In the genomic region with DNA sequence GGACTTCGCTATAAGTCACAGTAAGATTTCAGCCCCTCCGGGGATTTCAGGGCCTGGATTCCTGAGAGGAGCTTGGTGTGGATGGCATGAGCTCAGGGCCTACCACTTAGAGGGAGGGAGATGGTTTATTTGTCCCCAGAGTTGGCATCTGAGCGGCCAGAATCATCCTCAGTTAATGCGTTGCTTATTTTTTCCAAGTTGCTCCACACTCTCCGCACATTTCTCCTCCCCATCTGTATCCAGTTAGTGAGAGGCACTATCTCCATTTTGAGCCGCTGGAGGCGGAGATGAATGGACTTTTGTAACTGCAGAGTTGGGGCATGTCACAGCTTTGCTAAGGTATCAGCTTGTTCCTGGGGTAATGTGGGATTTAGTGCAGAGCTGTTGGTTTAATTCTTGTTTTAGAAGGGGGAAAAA, we compare ENCODE assay signal across 8 mouse cellular contexts. TPM values are rescaled to one million over a fixed set of nuclear protein-coding genes. Genes with fewer than 3 reads are reported as not detected.
A peak's percentile ranks its signal among the peaks of the same experiment; 100 is the strongest.
DNase-seq lines count a peak whose midpoint lies in the region; ATAC-seq and TF ChIP-seq lines count a peak whose summit lies in the region.

No protein-coding gene starts in this region.

- no peak for DNase-seq in kidney, postnatal 0 days (ENCODE audit: low spot score)
- no peak for DNase-seq in kidney, adult 18-20 months
- no peak for DNase-seq in hindbrain, embryonic 14.5 days (ENCODE audit: low spot score)
- no peak for DNase-seq in gastrocnemius, postnatal 36 days
- no peak for DNase-seq in layer of hippocampus, adult 18-20 months (ENCODE audit: low spot score in 2 of 2)
- no peak for DNase-seq in left cerebral cortex, postnatal 10 days (ENCODE audit: extremely low spot score in 1 of 2, low spot score in 2 of 2)

- H3K9me3 ChIP-seq in kidney, postnatal 0 days (replicated peaks; ENCODE audit: low read length): no peaks in the 10 kb centered on the region
- H3K9me3 ChIP-seq in hindbrain, embryonic 14.5 days (ENCODE audit: control insufficient read depth, low read length): no peaks in the 10 kb centered on the region
- no peaks in the 10 kb centered on the region for H3K9me3 ChIP-seq in midbrain, embryonic 16.5 days (replicated peaks; ENCODE audit: control insufficient read depth, low read length, poor library complexity, severe bottlenecking)

- TF ChIP-seq CTCF in kidney, postnatal 0 days (IDR thresholded peaks at IDR 0.05; ENCODE audit: low read depth): no peak
- TF ChIP-seq CTCF in cortical plate, adult 2 months (IDR thresholded peaks at IDR 0.05; ENCODE audit: extremely low read depth, insufficient read depth, low read length): no peak

- WGBS in kidney, postnatal 0 days: 1% methylated on average over 7 of the region's 7 CpGs
- WGBS in hindbrain, embryonic 14.5 days: 11% methylated on average over 7 of the region's 7 CpGs
- 7% methylated on average over 7 of the region's 7 CpGs for WGBS in midbrain, embryonic 16.5 days

- H3K4me1 ChIP-seq in kidney, postnatal 0 days (replicated peaks; ENCODE audit: insufficient read depth, low read length): peaks cover 26% of the 10 kb centered on the region
- no peaks in the 10 kb centered on the region for H3K4me1 ChIP-seq in cortical plate, adult 2 months (ENCODE audit: control insufficient read depth, insufficient read depth, low read length)
- peaks cover 44% of the 10 kb centered on the region for H3K4me1 ChIP-seq in hindbrain, embryonic 14.5 days (replicated peaks; ENCODE audit: control insufficient read depth, insufficient read depth, low read length)
- peaks cover 42% of the 10 kb centered on the region for H3K4me1 ChIP-seq in midbrain, embryonic 16.5 days (ENCODE audit: control insufficient read depth, insufficient read depth, low read length)

- no peak for ATAC-seq in kidney, postnatal 0 days (replicated peaks; ENCODE audit: low FRiP score, low read depth)
- no peak for ATAC-seq in hindbrain, embryonic 14.5 days (ENCODE audit: low FRiP score)
- ATAC-seq in midbrain, embryonic 16.5 days: no peak

- H3K9ac ChIP-seq in kidney, postnatal 0 days (ENCODE audit: low read depth, low read length): peak overlapping the region; percentile 95
- H3K9ac ChIP-seq in hindbrain, embryonic 14.5 days: peak overlapping the region; percentile 87
- H3K9ac ChIP-seq in midbrain, embryonic 16.5 days (ENCODE audit: low read depth, low read length): peak overlapping the region; percentile 78

- peak overlapping the region; percentile 79 for H3K4me2 ChIP-seq in kidney, postnatal 0 days (ENCODE audit: low read length)
- peak overlapping the region; percentile 65 for H3K4me2 ChIP-seq in hindbrain, embryonic 14.5 days (replicated peaks)
- peak overlapping the region; percentile 95 for H3K4me2 ChIP-seq in midbrain, embryonic 16.5 days (ENCODE audit: low read length)

- peak overlapping the region; percentile 93 for H3K27ac ChIP-seq in kidney, postnatal 0 days
- H3K27ac ChIP-seq in cortical plate, adult 2 months (ENCODE audit: insufficient read depth, low read length): peak overlapping the region; percentile 86
- H3K27ac ChIP-seq in hindbrain, embryonic 14.5 days: peak overlapping the region; percentile 16; the same call in 1 of the 2 replicates
- no peak overlapping the region for H3K27ac ChIP-seq in midbrain, embryonic 16.5 days (ENCODE audit: low read length)

- intact Hi-C loops in gastrocnemius, postnatal 36 days (cut with DNase I): no loop called here
- intact Hi-C loops in left cerebral cortex, postnatal 10 days (cut with DNase I): no loop called here

- H3K27me3 ChIP-seq in kidney, postnatal 0 days (ENCODE audit: insufficient read depth, low read length): no peaks in the 10 kb centered on the region
- no peaks in the 10 kb centered on the region for H3K27me3 ChIP-seq in hindbrain, embryonic 14.5 days (ENCODE audit: control insufficient read depth, insufficient read depth, low read length)
- H3K27me3 ChIP-seq in midbrain, embryonic 16.5 days (ENCODE audit: control insufficient read depth, insufficient read depth, low read depth, low read length): no peaks in the 10 kb centered on the region

- no peak for TF ChIP-seq POLR2A in cortical plate, adult 2 months (IDR thresholded peaks at IDR 0.05; ENCODE audit: extremely low read depth, insufficient read depth, low read length)

- no peaks in the 10 kb centered on the region for H3K36me3 ChIP-seq in kidney, postnatal 0 days (ENCODE audit: insufficient read depth, low read length)
- H3K36me3 ChIP-seq in hindbrain, embryonic 14.5 days (replicated peaks; ENCODE audit: control insufficient read depth, insufficient read depth): no peaks in the 10 kb centered on the region
- no peaks in the 10 kb centered on the region for H3K36me3 ChIP-seq in midbrain, embryonic 16.5 days (ENCODE audit: control insufficient read depth, insufficient read depth, low read length)

- peak overlapping the region; percentile 71 for H3K4me3 ChIP-seq in kidney, postnatal 0 days (replicated peaks; ENCODE audit: low read depth, low read length)
- H3K4me3 ChIP-seq in cortical plate, adult 2 months (ENCODE audit: insufficient read depth, low read length): peak overlapping the region; percentile 11; the same call in 1 of the 2 replicates
- H3K4me3 ChIP-seq in hindbrain, embryonic 14.5 days (replicated peaks; ENCODE audit: low read length): peak overlapping the region; percentile 72
- peak overlapping the region; percentile 65 for H3K4me3 ChIP-seq in midbrain, embryonic 16.5 days (ENCODE audit: low read depth, low read length)

RNA-seq across cellular contexts. Expression of a gene that starts 49.3 kb away (rescaled TPM):
- 0.08 TPM in 2 replicates for polyA plus RNA-seq in kidney, postnatal 0 days (2015; fragmentation: Nextera tagmentation; extraction: Ambion mirVana)
- not detected in 2 replicates for polyA plus RNA-seq in cortical plate, adult 2 months (2012; rRNA removed)
- not detected in 2 replicates for polyA plus RNA-seq in hindbrain, embryonic 14.5 days (2014; fragmentation: Nextera tagmentation; extraction: Ambion mirVana)
- 0.14 and 0.18 TPM in 2 replicates for polyA plus RNA-seq in midbrain, embryonic 16.5 days (2015; fragmentation: Nextera tagmentation; extraction: Ambion mirVana)
- total RNA-seq in gastrocnemius, postnatal 36 days (2021): not detected
- total RNA-seq in layer of hippocampus, adult 18-20 months (2021): not detected
- not detected for total RNA-seq in left cerebral cortex, postnatal 10 days (2021)

Comparison
In these comparisons a context has a peak if more than half of its experiments do, and no peak if none do; other contexts are left out.
1. H3K4me3 ChIP-seq: peak in every context shown above with its lines; median percentile 72 in hindbrain, embryonic 14.5 days; 71 in kidney, postnatal 0 days; 65 in midbrain, embryonic 16.5 days; 11 in cortical plate, adult 2 months.